9 mouse cellular contexts compared by ENCODE assay signal in the genomic region with DNA sequence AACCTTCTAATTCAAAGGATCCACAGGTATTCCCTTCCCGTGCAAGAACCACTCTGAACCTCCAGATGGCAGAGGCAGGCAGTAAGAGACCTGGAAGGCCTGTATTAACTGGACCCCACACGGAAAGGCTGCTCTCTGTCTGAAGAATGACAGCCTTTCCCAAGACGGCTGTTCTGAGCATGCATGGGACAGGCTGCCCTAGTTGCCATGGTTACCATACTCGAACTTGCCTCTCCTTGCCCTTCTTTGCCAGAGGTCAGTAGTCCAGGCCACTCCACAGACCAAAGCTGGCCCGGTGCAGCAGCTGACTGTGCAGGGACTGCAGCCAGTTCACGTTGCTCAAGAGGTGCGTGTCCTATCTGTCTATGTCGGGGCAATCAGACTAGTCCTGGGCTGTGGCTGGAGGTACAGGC. TPM values are rescaled to one million over a fixed set of nuclear protein-coding genes. Genes with fewer than 3 reads are reported as not detected.
DNase-seq lines count a peak whose midpoint lies in the region; TF ChIP-seq lines count a peak whose summit lies in the region.
"Had no signal": no experiment of that assay in that cellular context is flagged by ENCODE, and none has a peak within 500 bp of the region (broad histone marks: within the 10 kb centered on the region; RNA-seq: fewer than 3 reads in every experiment).

No protein-coding gene starts in this region.

- no peak overlapping the region for H3K27ac ChIP-seq in layer of hippocampus, adult 2 months
- H3K27ac ChIP-seq: heart, embryonic 13.5 days had no signal

- no peak overlapping the region for H3K4me3 ChIP-seq in layer of hippocampus, adult 2 months
- H3K4me3 ChIP-seq: heart, embryonic 13.5 days had no signal

- no peak for DNase-seq in layer of hippocampus, adult 2 months (ENCODE audit: low spot score in 2 of 2)
- DNase-seq in layer of hippocampus, adult 9-10 months (ENCODE audit: low spot score): no peak
- DNase-seq in gastrocnemius, postnatal 10 days: peak; percentile 47
- DNase-seq in liver: peak; percentile 30
- peak; percentile 51 for DNase-seq in retina, embryonic 14.5 days (ENCODE audit: low spot score)
- no peak for DNase-seq in spleen, adult 12 weeks (ENCODE audit: low spot score)
- DNase-seq in thymus, postnatal 36 days: no peak
- DNase-seq in frontal cortex, adult 2 months (ENCODE audit: extremely low spot score in 1 of 2, low spot score in 1 of 2): no peak

- peak; percentile 39 for TF ChIP-seq CTCF in layer of hippocampus, adult 2 months (conservative IDR thresholded peaks at IDR 0.05)

RNA-seq across cellular contexts. Expression of a gene that starts 17.2 kb away (rescaled TPM):
- 10 to 100 TPM; 28.7 to 33.3 TPM for total RNA-seq in layer of hippocampus, adult 2 months (2021)
- 1 to 10 TPM; 5.2 to 8.2 TPM for total RNA-seq in gastrocnemius, postnatal 10 days (2021)
- 36.6 and 37.9 TPM in 2 replicates for polyA plus RNA-seq in frontal cortex, adult 2 months (2012; rRNA removed)

RNA-seq across cellular contexts. Expression of a gene that starts 18.9 kb away (rescaled TPM):
- total RNA-seq in layer of hippocampus, adult 2 months (2021): 1 to 10 TPM; 4.2 to 6.7 TPM
- 1 to 10 TPM; 1.6 to 1.9 TPM for total RNA-seq in gastrocnemius, postnatal 10 days (2021)
- 3.7 and 5.3 TPM in 2 replicates for polyA plus RNA-seq in frontal cortex, adult 2 months (2012; rRNA removed)

RNA-seq across cellular contexts. Expression of a gene that starts 20.7 kb away (rescaled TPM):
- 10 to 100 TPM; 21.2 to 22.5 TPM for total RNA-seq in layer of hippocampus, adult 2 months (2021)
- 10 to 100 TPM in 1 of 2 experiments, 1 to 10 TPM in 1; 9.5 to 11.2 TPM for total RNA-seq in gastrocnemius, postnatal 10 days (2021)
- polyA plus RNA-seq in frontal cortex, adult 2 months (2012; rRNA removed): 32.9 and 40.8 TPM in 2 replicates

RNA-seq across cellular contexts. Expression of a gene that starts 39.0 kb away (rescaled TPM):
- total RNA-seq in layer of hippocampus, adult 2 months (2021): not detected
- not detected for total RNA-seq in gastrocnemius, postnatal 10 days (2021)
- polyA plus RNA-seq in frontal cortex, adult 2 months (2012; rRNA removed): not detected in 2 replicates
- polyA plus RNA-seq: heart, embryonic 13.5 days had no signal

RNA-seq across cellular contexts. Expression of a gene that starts 41.4 kb away (rescaled TPM):
- total RNA-seq in layer of hippocampus, adult 2 months (2021): 1 to 10 TPM; 2.0 TPM
- under 1 TPM; 0.84 to 0.87 TPM for total RNA-seq in gastrocnemius, postnatal 10 days (2021)
- polyA plus RNA-seq in frontal cortex, adult 2 months (2012; rRNA removed): 0.40 and 0.42 TPM in 2 replicates

Comparison
In these comparisons a context has a peak if more than half of its experiments do, and no peak if none do; other contexts are left out.
1. DNase-seq: peak in gastrocnemius, postnatal 10 days (single experiment), liver (single experiment) and retina, embryonic 14.5 days (single experiment); none in layer of hippocampus, adult 2 months (0 of 2), layer of hippocampus, adult 9-10 months (single experiment), spleen, adult 12 weeks (single experiment), thymus, postnatal 36 days (0 of 2) and frontal cortex, adult 2 months (0 of 2).